Mouse (Mus musculus) megakaryocyte, adult 5-6 weeks (primary cell): Measurements from ENCODE around the gene Prkca. TPM values are rescaled to one million over a fixed set of nuclear protein-coding genes. Genes with fewer than 3 reads are reported as not detected.

ENCODE experiments used
- ATAC-seq: 2 replicates; pipeline ENCODE4 v1.8.0; 2016; ENCODE audit warnings: mild to moderate bottlenecking, inconsistent platforms; ENCODE audit not compliant: poor library complexity, severe bottlenecking
- total RNA-seq, 2 experiments: library from RNA; stranded (forward) in 1 of 2; stranded (reverse) in 1 of 2; fragments of 153-499, 151-499 nt in 1 of 2; fragments of 221-1000, 200-1000 nt in 1 of 2; gene quantifications; 2 replicates each; pipeline versions ENCODE4 v1.2.3 to v1.2.4; 2015 to 2017

Gene Prkca
- total RNA-seq, 2 experiments from 2014 or later, result 4.3 to 6.4 TPM

DNA sequence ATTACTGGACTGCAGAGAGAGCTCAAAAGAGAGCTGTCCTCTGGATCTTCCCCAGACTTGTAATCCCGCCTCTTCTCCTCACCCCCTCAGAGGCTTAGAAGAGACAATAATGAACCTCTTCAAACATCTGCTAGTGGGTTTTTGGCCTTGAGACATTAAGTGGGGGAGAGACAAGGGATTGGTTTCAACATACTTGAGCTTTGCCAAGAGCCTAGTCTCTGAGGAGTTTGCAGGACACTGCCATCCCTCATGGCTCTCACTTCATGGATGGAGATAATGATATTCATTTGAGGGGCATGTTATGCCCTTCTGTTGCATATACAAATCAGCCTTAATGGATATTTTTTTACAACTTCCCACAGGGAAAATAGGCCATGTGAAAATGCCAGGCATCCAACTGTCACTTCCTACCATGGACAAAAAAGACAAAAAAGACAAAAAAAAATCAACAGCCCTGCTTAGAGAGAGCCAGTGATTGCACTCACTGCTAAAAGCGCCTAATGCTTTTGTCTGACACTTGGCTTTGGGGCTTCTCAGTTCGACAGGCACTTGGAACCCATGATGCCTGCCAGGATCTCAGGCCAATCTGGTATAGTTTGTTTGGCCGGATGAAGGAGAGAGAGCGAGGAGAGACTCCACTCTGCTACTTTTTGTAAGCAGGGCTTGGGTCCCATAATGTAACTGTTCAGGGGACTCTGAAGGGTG is 263.6 kb downstream of the Prkca start:
- ATAC-seq, result no peak

DNA sequence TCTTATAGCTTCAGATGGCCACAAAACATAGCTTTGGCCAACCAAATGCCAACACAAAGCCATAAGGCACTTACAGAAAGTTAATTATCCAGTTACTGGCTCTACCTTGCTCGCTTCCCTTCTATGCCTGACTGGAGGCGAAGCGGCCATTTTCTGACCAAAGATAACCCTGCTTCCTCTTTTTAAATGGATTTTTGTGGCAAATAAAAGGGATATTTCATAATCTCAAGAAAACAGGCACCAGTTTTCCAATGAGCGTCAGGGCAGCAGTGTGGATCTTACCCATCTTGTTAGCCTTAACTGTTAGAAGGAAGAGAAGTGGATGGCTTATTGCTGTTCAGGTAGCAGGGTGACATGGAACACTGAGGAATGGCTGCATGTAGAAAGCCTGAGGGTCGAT is 264.3 kb downstream of the Prkca start:
- ATAC-seq, result peak; percentile 49

DNA sequence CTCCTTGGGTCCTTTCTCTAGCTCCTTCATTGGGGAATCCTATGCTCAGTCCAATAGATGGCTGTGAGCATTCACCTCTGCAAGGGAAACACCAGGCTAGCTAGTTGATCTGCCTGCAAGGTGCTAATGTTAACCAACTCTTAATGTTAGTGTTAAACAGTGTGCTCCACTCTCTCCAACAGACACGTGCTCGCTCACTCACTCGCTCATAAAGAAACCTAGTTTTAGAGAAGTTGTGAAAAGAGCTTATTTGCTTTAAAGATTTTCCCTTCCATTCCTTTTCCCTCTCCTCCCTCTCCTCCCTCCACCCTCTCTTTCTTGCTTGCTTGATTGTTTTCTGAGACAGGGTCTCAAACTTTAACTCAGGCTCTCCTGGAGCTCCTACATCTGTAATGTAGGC is 266.2 kb downstream of the Prkca start:
- ATAC-seq, result no peak

DNA sequence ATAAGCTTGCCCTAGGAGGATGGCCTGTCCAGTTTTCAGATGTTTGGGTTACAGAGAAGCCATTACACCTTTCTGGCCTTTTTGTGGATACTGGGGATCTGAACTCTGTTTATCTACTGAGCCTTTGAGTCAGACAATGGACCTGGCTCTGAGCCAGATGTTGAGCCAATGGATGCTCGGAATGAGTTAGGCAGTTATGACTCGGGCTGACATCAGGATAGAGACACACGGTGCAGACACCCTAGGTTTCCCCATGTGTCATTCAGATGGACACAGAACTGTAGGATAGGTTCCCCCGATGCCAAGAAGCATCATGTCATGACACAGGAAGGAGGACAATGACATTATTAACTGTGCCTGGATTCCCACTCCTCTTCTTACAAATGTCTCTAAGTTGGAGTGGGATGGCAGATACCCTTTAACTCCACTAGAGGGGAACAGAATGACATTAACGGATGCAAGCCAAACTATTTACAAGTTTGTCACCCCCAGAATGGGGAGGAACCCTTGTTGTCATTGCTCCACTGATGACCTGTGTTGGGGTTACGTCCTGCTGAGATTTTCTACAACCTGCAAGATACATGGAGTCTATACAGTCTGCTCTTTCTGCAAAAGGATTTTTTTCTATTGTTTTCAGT is 271.0 kb downstream of the Prkca start:
- no peak for ATAC-seq

DNA sequence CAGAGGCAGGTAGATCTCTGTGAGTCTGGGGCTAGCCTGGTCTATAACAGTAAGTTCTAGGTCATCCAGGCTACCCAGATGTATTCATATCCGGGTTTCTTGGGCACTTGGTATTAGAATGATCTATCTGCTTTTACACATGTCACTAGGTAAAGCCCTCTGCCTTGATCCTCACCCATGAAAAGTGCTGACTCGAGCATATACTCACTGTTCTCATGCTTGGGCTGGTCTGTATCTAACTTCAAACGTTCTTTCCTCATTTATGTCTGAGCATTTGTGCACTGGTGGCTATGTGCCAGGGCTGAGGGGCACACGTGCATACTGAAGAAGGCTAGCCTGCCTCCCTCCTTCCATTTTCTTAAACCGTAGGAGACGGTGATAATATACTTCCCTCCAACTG is 272.5 kb downstream of the Prkca start:
- ATAC-seq, result no peak

DNA sequence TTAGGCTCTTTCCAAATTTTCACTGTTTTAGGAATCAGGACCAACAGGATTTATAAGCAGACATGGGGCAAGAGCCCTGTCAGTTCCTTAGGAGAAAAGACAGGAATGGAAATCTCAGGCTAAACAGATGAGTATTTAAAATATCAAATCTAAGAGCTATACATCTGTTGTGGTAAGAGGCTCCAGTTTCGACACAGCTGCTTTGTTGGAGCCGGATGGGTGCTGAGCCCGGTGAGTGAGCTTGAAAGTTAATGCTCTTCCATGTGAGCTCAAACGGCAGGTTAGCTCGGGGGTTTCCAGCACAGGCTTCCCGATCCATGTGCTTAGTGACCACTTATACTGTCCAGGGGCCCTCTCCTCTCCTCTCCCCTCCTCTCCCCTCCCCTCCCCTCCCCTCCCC is 273.7 kb downstream of the Prkca start:
- ATAC-seq, result no peak

DNA sequence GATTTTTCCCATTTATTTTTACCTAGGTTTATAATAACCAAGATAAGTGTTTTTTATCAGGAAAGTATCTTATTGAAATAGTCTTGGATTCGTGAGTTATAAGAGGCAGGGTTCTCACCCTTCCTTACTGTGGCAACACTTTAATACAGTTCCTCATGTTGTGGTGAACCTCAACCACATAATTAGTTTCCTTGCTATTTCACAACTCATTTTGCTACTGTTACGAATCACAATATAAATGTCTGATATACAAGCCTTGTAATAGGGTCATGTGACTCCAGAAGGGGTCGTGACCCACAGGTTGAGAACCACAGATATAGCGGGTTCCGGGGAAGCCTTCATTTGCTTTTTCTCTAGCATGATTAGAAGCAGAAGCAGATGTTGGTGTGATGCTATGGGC is 275.3 kb downstream of the Prkca start:
- peak; percentile 64 for ATAC-seq

DNA sequence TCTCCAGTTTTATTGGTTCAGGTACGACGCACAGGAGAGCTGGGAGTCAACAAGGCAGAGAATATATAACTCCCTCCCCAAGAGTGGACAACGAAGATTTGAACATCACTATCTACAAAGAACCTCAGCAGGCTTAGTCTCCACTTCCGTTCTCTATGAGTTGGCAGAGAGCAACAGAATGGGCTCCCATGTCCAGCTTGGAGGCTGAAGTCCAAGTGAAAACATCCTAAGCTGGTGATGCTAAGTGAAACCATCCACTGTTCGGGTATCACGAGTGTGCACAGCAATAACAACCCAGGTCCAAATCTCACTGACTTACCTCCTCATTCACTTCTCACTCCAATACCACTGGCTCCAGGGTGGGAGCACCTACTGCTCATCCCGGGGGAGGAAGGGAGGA is 276.6 kb downstream of the Prkca start:
- ATAC-seq, result no peak

DNA sequence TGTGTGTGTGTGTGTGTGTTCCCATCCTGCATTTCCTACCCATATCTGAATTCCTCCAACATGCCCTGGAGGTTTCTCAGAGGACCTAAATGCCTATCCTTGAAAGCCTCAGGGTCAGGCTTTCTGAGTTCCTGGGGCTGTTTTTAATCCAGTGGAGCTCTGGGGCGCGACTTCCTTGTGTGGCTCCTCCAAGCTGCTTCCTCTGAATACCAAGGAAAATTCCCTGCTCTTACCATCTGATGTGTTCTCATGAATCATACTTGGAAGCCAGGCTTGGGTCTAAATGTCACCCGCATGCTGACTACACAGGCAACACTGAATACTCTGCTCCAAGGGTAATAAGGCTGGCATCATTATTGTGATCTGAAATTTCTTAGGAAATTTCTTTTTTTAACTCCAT is 279.3 kb downstream of the Prkca start:
- ATAC-seq, result no peak

DNA sequence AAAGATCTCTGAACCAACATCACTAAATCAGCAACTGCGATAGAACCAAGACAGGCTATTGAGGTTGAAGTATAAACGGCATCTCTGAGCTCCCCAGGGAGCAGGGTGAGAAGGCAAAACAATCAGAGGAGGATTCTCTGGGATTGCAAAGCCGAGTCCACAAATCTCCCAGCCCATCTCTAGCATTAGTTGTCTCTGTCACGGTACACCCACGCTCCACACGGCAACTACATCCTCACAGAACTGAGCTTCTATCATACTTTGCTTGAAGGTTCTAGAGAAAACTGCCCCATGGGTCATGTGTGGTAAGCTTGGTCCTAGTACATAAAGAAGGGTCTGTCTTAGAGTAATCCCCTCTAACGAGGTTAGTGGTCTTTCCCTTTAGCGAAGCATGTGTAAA is 280.6 kb downstream of the Prkca start:
- ATAC-seq, result no peak

DNA sequence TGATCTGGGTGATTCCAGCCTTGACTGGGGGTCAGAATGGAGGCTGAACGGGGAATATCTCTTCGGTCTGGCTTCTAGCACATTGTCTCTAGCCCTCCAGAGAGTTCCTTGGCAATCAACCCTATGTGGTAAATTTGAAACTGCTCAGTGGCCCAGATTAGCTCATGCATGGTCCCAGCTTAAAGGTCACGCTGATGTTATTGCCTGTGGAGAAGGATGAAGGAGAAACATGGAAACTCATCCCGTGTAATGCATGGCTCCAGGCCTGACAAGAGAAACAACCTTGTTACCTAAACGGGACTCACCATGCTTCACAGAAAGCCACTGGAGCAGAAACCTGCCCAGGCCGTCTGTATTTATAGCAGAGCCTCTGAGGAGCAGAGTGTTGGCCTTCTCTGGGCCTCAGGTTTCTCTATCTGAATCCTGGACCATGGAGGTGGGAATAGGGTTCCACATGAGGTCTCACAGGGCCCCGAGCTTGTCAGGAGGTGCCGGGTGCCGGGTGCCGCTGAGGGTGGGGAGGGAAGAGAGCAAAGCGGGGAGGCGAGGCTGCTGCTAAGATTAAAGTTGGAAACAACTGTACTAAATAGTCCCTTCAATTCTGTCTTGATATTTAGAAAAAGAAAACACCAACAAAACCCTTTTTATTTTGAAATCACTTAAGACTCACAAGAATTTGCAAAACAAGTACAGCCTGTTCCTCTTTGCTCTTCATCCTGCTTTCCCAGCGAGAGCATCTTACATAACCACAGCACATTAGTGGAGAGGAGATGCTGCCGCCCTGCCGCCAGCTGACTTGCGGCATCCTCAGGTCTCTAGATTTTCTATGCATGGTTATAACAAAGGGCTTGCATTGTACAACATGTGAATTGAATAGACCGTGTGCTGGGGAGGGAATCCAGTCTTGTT is 281.9 kb downstream of the Prkca start:
- ATAC-seq, result no peak

DNA sequence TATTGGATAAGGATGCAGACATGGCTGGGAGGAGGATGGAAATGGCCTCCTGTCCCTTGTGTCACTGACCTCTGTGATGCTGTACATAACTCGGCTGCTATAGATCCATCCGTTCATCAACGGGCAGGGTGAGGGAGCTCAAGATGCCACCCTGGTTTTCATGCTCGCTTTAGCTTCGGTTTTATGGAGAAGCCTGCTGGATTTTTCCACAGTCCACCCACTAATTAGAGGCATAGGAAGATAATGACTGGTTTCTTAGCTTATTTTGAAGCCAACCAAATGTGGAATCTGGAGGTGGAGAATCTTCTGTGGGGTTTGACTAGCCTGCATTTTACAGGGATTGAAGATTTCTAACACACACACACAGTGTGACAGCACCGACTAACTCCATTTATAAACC is 286.6 kb downstream of the Prkca start:
- no peak for ATAC-seq

DNA sequence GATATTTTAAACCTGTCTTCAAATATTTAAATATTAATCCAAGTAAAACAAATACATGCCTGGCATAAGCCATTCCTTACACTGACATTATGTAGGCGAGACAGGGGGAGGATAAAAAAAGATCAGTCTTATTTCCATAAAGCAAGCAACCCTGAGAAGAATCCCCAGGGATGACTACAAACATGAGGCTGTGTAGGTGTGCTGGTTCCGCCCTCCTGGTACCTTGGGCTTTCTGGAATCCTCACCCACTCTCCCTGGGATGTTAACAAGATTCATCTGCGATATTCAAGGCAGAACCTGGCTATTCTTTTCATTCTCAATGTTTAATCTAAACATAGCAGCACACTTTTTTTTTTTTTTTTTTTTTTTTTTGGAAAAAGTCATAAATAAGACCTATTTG is 289.1 kb downstream of the Prkca start:
- no peak for ATAC-seq

DNA sequence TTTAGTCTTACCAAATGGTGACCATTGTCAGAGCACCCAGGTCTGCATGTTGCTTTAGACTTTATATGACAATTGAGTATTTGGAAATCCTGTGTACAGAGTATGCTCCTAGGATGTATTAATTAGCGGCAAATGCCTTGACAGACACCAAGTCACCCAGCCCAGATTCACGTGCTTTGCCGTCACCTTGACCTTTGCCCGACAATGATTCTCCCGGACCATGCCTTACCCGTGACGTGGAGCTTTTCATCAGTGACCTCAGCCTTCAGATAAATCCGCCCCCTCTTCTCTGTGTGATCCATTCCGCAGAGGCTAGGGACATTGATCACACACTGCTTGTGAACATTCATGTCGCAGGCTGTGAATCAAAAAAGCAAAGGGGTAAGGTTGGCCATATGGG is 290.0 kb downstream of the Prkca start:
- no peak for ATAC-seq

DNA sequence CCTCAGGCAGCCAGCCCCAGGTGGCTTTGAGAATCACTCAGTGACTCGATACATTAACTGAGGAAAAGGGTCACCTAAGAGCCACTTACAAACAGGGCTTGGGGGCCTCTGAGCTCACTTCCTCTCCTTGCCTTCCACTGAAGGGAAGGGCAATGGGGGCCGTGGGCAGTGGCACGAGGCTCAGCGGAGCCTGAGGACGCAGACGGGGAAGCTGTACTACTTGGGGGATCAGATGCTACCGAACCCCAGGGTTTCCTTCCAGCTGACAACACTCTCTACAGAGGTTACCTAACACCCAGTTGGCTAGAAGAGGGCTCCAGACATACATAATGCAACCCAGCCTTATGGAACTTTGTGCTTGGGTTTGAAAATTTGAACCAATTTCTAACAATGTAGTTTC is 302.1 kb downstream of the Prkca start:
- no peak for ATAC-seq

DNA sequence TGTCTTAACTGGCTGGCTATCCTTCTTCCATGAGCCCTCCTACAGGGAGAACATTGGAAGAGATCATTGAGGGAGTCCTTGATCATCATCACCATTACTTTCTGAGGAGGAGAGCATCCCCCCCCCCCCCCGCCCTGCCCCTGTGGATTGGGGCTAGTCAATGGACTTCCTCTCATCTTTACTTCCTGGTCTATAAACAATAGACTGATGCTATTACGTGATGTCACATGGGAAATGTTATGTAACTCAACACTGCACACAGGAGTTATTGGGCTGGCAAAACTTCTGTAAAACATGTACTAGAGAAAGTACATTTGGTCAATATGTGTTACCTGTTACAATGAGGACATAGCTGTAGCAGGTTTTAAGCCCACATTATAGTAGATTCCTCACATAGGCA is 302.9 kb downstream of the Prkca start:
- no peak for ATAC-seq

DNA sequence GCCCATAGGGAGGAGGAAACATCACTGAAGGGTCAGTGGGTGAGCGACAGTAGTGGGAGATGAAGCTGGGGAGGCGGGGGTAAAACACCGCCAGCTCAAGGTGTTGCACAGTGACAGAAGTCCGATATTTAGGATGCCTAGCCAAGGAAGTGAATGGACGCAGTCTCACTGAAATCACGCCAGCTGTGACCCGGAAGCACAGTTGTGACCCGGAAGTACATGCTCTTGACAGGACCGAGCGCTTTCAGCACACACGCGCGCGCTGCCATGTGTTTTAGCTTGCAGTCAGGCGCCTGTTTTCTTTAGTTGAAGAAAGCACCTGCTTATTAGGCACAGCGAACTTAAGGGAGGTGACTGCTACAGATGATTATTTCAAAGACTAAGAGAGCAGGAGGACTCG is 304.0 kb downstream of the Prkca start:
- no peak for ATAC-seq

DNA sequence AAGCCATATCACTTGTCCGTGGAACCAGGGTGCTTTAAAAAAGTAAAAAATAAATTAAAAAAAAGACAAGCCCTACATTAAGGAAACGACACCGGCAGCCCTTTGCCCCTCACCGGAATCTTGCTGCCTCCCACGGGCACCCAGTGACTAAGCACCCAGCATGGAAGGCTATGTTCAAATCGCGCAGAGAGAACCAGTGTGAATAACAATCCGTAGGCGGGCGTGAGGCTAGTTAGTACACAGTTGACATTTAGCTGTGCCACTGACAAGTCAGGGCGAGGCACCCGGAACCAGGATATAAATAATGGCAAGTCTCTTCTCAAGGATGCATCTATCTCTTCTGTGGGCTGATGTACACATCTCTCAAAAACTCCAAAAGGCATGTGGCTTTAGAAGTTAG is 304.7 kb downstream of the Prkca start:
- no peak for ATAC-seq

DNA sequence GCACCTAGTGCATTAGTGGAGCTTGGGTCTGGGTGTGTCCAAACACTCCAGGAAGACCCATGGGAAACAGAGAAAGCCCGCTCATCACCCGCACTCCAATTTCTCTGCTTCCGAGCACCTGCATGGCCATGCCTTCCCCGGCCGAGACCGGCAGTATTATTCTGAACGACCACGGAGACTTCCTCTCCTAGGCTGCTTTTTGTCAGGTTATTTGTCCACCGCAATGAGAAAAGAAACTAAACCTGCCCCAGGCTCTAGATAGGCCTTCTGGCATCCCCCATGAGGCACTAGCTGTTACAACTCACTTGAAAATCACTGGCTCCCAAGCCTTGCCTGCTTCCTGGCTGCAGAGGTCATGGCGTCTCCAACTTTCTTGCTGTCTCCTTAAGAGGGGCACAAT is 307.4 kb downstream of the Prkca start:
- ATAC-seq, result no peak

DNA sequence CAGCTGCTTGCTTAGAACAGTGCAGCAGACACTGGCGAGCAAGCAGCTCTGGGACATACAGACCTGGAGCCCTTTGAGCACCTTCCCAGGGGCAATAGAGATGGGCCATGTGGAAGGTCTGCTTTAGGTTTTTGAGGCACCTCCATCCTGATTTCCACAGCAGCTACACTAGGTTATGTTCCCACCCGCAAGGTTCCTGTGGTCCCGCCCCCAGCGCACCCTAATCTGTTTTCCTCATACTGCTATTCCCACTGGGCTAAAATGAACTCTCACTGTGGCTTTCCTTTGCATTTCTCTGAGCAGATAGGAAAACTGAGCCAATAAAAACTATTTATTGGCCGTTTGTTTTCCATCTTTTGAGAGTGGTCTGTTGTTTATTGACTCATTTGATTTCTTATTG is 308.0 kb downstream of the Prkca start:
- no peak for ATAC-seq

DNA sequence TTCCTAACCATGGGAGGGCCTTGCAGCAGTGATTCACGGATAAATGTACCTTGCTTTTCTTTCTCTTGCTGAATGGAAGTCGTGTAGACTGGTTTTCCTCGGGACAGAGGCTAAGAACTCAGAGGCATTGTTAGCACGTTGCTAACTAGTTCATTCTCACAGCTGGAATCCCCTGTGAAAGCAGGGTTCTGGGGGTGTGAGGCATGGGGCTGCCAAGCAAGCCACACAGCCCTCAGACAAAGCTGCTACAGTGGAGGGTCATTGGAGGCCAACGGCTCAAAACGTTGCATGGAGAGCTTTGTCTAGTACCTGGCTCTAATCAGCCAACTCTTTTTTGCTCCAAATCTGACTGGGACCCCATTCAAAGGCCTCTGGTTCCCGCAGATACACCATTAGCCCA is 309.4 kb downstream of the Prkca start:
- no peak for ATAC-seq

DNA sequence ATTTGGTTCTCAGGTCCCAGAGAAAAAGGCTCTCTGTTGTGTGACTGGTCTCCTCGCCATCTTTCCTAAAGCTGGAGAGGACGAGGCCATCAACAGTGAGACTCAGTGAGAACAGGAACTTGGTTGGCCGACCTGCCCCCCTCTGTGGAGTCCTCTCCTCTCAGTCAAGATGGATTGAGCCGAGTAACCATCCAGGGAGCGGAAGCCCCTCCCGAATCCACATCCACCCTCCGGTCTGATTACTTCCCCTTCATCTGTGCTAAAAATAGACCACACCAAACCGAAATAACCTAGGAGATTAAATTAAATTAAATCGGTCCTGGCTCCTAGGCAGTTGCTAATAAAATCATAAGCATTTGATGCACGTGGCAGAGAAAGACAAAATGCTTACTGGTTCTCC is 311.2 kb downstream of the Prkca start:
- peak; percentile 55; the same call in 1 of the 2 replicates for ATAC-seq
